Mouse (Mus musculus) intestine, embryonic 14.5 days (tissue): ENCODE measurements around the gene Ptch2. TPM values are rescaled to one million over a fixed set of nuclear protein-coding genes. Genes with fewer than 3 reads are reported as not detected.

Experiments
- ATAC-seq: fragments of 200-750 bp; cut with Nextera tagmentation; replicated peaks from 2 replicates; pipeline ENCODE4 v1.8.0; 2017; ENCODE audit warnings: low read depth, moderate number of reproducible peaks, moderate TSS enrichment, moderate library complexity; ENCODE audit not compliant: low FRiP score, low TSS enrichment
- DNase-seq: peaks from one replicate; pipeline ENCODE4 v3.0.0-alpha.2; 2018; ENCODE audit warnings: low spot score
- H3K27ac ChIP-seq: fragments of 300-500 bp; sonication (generic); 2 replicates; pipeline ENCODE4 v1.5.1; 2014; ENCODE audit warnings: low read depth, mild to moderate bottlenecking, control low read depth
- H3K27me3 ChIP-seq: fragments of 300-500 bp; sonication (generic); replicated peaks from 2 replicates; pipeline ENCODE4 v1.6.1; 2014; ENCODE audit warnings: low read length, control low read depth; ENCODE audit not compliant: control insufficient read depth, insufficient read depth
- H3K36me3 ChIP-seq: fragments of 300-500 bp; sonication (generic); 2 replicates; pipeline ENCODE4 v1.6.1; 2014; ENCODE audit warnings: low read length, control low read depth; ENCODE audit not compliant: control insufficient read depth, insufficient read depth
- H3K4me1 ChIP-seq: fragments of 300-500 bp; sonication (generic); replicated peaks from 2 replicates; pipeline ENCODE4 v1.6.1; 2014; ENCODE audit warnings: low read length, control low read depth, mixed read lengths; ENCODE audit not compliant: control insufficient read depth, insufficient read depth
- H3K4me2 ChIP-seq: fragments of 300-500 bp; sonication (generic); 2 replicates; pipeline ENCODE4 v1.6.1; 2014; ENCODE audit warnings: low read length
- H3K4me3 ChIP-seq: fragments of 300-500 bp; sonication (generic); 2 replicates; pipeline ENCODE4 v1.5.1; 2014; ENCODE audit warnings: low read depth, low read length, control low read depth, mixed read lengths
- H3K9ac ChIP-seq: fragments of 300-500 bp; sonication (generic); 2 replicates; pipeline ENCODE4 v1.6.1; 2014; ENCODE audit warnings: mild to moderate bottlenecking, low read length
- H3K9me3 ChIP-seq: fragments of 300-500 bp; sonication (generic); 2 replicates; pipeline ENCODE4 v1.6.1; 2016; ENCODE audit warnings: low read length, control low read depth; ENCODE audit not compliant: control insufficient read depth
- WGBS: fragments of 180-500 bp; shearing (Covaris S2); extraction: QIAGEN DNeasy Blood & Tissue Kit; methylation state at CpG from one replicate; pipeline ENCODE4 v1.1.7; 2014; 5-methylcytosine and 5-hydroxymethylcytosine counted together
- polyA plus RNA-seq: library from polyadenylated mRNA; unstranded; fragments of >200 nt; fragmentation: Nextera tagmentation; extraction: Ambion mirVana; gene quantifications from 2 replicates; pipeline ENCODE4 v1.2.1, GENCODE M21; 2014

Ptch2 gene
- polyA plus RNA-seq, 1 experiment from 2014 or later = 8.4 TPM

DNA sequence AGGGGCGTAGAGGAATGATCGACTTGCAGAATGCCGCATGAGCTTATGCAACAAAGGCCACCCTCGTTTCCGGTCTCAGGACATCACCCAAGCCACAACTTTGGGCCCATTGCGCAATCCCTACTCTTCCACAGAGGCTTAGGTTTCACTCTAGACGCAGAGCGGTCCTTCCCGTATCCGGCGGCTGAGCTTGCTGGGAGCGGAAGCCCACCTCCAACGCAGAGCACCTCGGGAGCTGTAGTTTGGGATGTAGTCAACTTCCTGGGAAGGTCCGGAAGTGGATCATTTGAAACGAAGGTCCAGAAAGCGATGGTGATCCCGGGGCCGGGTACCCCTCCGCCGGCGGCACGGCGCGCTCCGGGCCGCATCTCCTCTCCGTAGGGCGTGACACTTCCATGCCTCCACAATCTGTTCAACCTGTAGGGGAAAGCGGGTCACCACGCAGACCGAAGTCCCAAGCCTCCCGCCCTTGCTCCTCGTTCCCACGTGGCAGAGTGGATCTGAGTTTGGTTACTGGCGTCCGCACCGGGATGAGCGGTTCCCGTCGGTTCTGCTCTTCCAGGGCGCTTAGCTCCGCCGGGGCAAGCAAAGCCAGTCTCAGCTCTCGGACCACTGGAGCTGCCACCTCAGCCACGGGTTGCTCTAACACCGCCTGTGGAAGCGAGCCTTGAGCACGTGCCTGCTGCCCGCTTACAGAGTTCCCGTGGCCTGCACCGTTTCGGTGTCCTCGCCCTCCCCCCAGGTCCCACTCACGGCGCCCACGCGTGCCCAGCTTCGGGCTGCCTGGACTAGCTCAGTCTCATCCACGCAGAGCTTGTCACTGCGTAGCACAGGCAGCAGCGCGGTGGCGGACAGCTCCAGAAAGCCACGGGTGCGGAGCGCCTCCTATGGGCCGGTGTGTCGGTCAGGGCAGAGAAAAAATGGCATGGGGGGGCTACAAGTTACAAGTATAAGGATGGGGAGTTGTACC lies 24.9 kb downstream of the Ptch2 start:
- Histone ChIP-seq H3K4me3 (peak overlapping the region; percentile 69), H3K9ac (peak overlapping the region; percentile 72), H3K27me3 (no peaks in the 10 kb centered on the region), H3K4me1 (peaks cover 26% of the 10 kb centered on the region), H3K27ac (peak overlapping the region; percentile 93), H3K36me3 (no peaks in the 10 kb centered on the region), H3K9me3 (no peaks in the 10 kb centered on the region), H3K4me2 (peak overlapping the region; percentile 100)
- peak; percentile 91 for DNase-seq
- under 1% methylated on average over 69 of the region's 69 CpGs for WGBS
- peak; percentile 92 for ATAC-seq

DNA sequence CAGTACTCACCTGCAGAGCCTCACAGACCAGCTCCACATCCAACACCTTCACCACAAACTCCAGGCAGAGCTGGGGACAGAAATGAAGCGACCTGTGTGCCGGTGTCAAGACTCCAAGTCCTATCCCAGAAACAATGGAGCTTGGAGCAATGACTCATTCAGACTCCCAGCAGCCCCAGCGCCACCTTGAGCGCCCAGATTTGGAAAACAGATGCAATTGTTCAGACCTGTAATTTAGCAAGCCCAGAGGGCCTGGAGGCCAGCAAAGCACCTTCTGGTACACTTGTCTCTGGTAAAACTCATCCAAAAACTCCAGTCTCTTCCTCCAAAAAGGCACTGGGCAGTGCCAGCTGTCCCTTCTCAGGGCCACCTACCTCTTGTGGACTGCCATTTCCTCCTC lies 26.3 kb downstream of the Ptch2 start:
- Histone ChIP-seq H3K4me3 (no peak overlapping the region), H3K27ac (no peak overlapping the region), H3K36me3 (no peaks in the 10 kb centered on the region), H3K9ac (no peak overlapping the region), H3K4me2 (no peak overlapping the region), H3K9me3 (no peaks in the 10 kb centered on the region), H3K27me3 (no peaks in the 10 kb centered on the region), H3K4me1 (peaks cover 36% of the 10 kb centered on the region)
- DNase-seq (no peak), ATAC-seq (no peak)
- WGBS = 88% methylated on average over 4 of the region's 4 CpGs

DNA sequence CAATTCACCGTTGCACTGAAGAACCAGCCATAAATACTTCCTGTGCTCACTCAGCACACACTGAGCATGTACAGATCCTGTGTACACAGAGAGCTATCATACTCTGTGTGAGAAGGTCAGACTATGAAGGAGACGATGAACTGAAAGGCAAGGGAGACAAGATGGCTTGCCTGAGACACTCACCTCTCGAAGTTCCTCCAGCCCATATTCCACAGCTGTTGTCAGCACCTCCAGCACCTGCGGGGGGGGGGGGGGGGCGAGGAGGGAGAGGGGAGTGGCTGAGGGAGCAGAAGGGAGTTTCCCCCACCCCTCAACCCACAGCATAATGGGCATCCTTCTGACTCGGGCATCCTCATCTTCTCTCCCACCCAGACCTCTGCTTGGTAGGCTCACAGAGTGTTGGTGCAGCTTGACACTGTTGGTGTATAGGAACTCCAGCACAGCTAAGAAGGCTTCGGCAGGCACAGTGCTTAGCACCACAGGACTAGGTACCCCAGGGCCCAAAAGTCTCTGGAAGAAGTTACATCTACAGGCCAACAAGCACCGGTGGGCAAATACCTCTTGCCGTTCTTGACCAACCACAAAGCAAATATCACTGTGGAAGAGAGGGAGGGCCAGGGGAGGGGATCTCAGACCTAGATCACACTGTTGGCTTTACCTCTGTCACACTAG lies 27.8 kb downstream of the Ptch2 start:
- Histone ChIP-seq H3K4me1 (peaks cover 36% of the 10 kb centered on the region), H3K27ac (no peak overlapping the region), H3K4me2 (no peak overlapping the region), H3K9ac (no peak overlapping the region), H3K4me3 (no peak overlapping the region), H3K27me3 (no peaks in the 10 kb centered on the region), H3K9me3 (no peaks in the 10 kb centered on the region), H3K36me3 (0 out of 2 replicates have a peak, but pooled peaks cover 4% of the 10 kb centered on the region)
- no peak for DNase-seq
- 75% methylated on average over 8 of the region's 9 CpGs for whole genome bisulfite sequencing
- no peak for ATAC-seq

DNA sequence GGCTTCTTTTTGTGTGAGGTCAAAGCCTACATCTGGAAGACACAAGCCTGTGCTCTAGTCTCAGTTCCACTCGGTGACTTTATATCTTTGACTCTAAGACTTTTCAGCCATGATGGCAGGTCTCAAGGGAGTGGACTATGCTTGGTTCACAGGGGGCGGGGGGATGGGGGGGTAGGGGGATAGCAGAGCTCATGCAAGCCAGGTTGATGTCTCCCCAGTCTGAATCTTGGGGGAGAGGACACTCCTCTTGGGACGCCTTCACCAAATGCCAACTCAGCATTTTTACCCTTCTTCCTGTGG lies 28.3 kb downstream of the Ptch2 start:
- H3K27me3 ChIP-seq = no peaks in the 10 kb centered on the region
- H3K27ac ChIP-seq = 0 out of 2 replicates have a peak overlapping the region, but pooled peaks have one; percentile 78
- no peak overlapping the region for H3K4me3 ChIP-seq
- DNase-seq (no peak), ATAC-seq (no peak)
- 83% methylated on average over 3 of the region's 3 CpGs for WGBS
- H3K36me3 ChIP-seq = 0 out of 2 replicates have a peak, but pooled peaks cover 4% of the 10 kb centered on the region
- no peaks in the 10 kb centered on the region for H3K9me3 ChIP-seq
- no peak overlapping the region for H3K9ac ChIP-seq
- H3K4me2 ChIP-seq = no peak overlapping the region
- peaks cover 36% of the 10 kb centered on the region for H3K4me1 ChIP-seq

- Histone ChIP-seq H3K4me2 (peak overlapping the region; percentile 39), H3K4me3 (no peak overlapping the region; the same call in 1 of the 2 replicates), H3K36me3 (0 out of 2 replicates have a peak, but pooled peaks cover 4% of the 10 kb centered on the region), H3K9ac (peak overlapping the region; percentile 31; the same call in 1 of the 2 replicates), H3K4me1 (peaks cover 34% of the 10 kb centered on the region), H3K27me3 (no peaks in the 10 kb centered on the region), H3K9me3 (no peaks in the 10 kb centered on the region), H3K27ac (peak overlapping the region; percentile 78)
- DNase-seq (no peak), ATAC-seq (no peak)
- WGBS = 60% methylated on average over 14 of the region's 14 CpGs
Observed at GRCm38 (mm10) chr4:117124518-117125347, 28.9 kb downstream of the Ptch2 start.

DNA sequence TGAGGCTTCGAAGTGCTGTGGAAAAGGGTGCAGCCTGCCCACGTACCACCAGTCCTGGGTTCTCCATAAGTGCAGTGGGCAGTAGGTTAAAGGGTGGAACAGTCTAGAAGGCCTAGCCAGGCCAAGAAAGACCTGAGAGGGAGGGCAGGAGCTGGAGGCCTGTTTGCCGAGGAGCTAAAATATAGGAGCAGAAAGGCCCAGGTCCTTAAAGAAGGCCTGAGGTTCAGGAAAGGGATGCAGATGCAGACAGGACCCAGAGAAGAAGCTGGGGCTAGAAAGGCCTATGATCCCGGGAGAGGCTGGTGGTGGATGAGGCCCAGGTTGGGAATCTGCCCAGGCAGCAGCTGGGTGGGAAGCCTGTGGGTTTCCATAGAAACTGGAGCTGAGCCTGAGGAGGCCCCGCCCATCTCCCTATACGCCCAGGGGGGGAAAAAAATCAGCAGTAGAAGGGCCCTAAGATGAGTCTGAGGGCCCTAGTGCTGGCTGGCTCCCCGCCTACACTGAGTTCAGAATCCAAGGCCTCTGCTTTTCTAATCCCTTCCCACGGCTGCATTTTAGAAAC lies 29.6 kb downstream of the Ptch2 start, which contains the start of gene Btbd19:
Gene Btbd19 (minus strand): TSS at position 378 of the 562 bp plus-strand sequence.
- no peak within 1 kb of the TSS; the same call in 1 of the 2 replicates for H3K4me3 ChIP-seq
- peak within 1 kb of the TSS; percentile 78 for H3K27ac ChIP-seq
- no peaks in the 10 kb centered on the region for H3K9me3 ChIP-seq
- ATAC-seq = peak; percentile 33; the same call in 1 of the 2 replicates
- H3K9ac ChIP-seq = peak within 1 kb of the TSS; percentile 31; the same call in 1 of the 2 replicates
- peak; percentile 74 for DNase-seq
- H3K4me1 ChIP-seq = peaks cover 31% of the 10 kb centered on the region
- peak within 1 kb of the TSS; percentile 39 for H3K4me2 ChIP-seq
- H3K27me3 ChIP-seq = no peaks in the 10 kb centered on the region
- 32% methylated on average over 8 of the region's 8 CpGs for WGBS
- 0 out of 2 replicates have a peak, but pooled peaks cover 4% of the 10 kb centered on the region for H3K36me3 ChIP-seq

GRCm38 (mm10) chr4:117125910-117126674 lies 30.2 kb downstream of the Ptch2 start:
- peak; percentile 61 for ATAC-seq
- H3K27ac ChIP-seq = peak overlapping the region; percentile 78
- H3K4me2 ChIP-seq = no peak overlapping the region; the same call in 1 of the 2 replicates
- WGBS = 45% methylated on average over 15 of the region's 15 CpGs
- H3K27me3 ChIP-seq = no peaks in the 10 kb centered on the region
- H3K4me1 ChIP-seq = peaks cover 29% of the 10 kb centered on the region
- DNase-seq = peak; percentile 65
- no peaks in the 10 kb centered on the region for H3K9me3 ChIP-seq
- H3K4me3 ChIP-seq = no peak overlapping the region
- H3K9ac ChIP-seq = no peak overlapping the region
- H3K36me3 ChIP-seq = 0 out of 2 replicates have a peak, but pooled peaks cover 4% of the 10 kb centered on the region
